Mouse (Mus musculus): ENCODE results near the gene Mlycd. TPM values are rescaled to one million over a fixed set of nuclear protein-coding genes. Genes with fewer than 3 reads are reported as not detected.

Mlycd gene
- total RNA-seq, 1 experiment: 4.9 TPM

DNA sequence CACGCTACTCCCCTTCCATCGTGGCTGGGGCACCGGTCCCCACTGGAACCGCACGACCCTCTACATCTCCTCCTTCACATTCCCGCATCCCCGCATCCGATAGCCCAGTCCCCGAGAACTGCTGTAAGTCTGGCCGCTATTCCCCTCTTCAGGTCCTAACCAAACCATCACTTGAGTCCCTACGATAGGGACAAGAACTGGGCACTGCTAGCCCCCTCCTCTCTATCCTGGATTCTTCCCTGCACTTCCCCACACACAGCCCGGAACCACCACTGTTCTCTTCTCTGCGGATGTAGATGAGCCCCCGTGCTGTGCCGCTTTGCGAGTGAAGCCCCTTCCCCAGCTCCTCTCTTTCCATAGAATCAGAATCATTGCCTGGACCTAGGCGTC is 53.1 kb downstream of the Mlycd start:
- peaks cover 0 to 5% of the 10 kb centered on the region in 2 experiments; a peak in 2 of 4 replicates for H3K4me1 ChIP-seq (ENCODE audit: control insufficient read depth in 2 of 2, insufficient read depth in 2 of 2, low read length in 2 of 2, poor library complexity in 1 of 2)
- in situ Hi-C loops (cut with MboI; ENCODE audit: low sequenced_read_pairs in 2 of 2, unreplicated experiment in 2 of 2): no loop called here
- no peaks in the 10 kb centered on the region for H3K9me3 ChIP-seq (ENCODE audit: control insufficient read depth, insufficient read depth, low read depth, low read length)
- TF ChIP-seq CHD2 (IDR thresholded peaks at IDR 0.05; ENCODE audit: low read depth, low read length) (no peak), MAFK (IDR thresholded peaks at IDR 0.05; ENCODE audit: insufficient read depth, low read depth, low read length) (no peak), ZNF384 (IDR thresholded peaks at IDR 0.05; ENCODE audit: low read depth, low read length) (no peak), ZC3H11A (IDR thresholded peaks at IDR 0.05; ENCODE audit: borderline replicate concordance, low read depth, low read length) (no peak), HCFC1 (IDR thresholded peaks at IDR 0.05; ENCODE audit: borderline replicate concordance, insufficient read depth, low read length) (no peak)
- no peak for DNase-seq (ENCODE audit: low read depth, low spot score)
- peak overlapping the region; percentile 77 to 81; a peak in 3 of 4 replicates for H3K4me3 ChIP-seq (ENCODE audit: insufficient read depth in 1 of 2, low read depth in 1 of 2, low read length in 2 of 2, poor library complexity in 1 of 2, severe bottlenecking in 1 of 2)
- H3K27ac ChIP-seq (ENCODE audit: insufficient read depth, low read depth, low read length, poor library complexity, severe bottlenecking): no peak overlapping the region
- H3K9ac ChIP-seq (ENCODE audit: insufficient read depth, low read depth, low read length, poor library complexity, severe bottlenecking): peak overlapping the region; percentile 82; the same call in 1 of the 2 replicates
- no peaks in the 10 kb centered on the region for H3K36me3 ChIP-seq (ENCODE audit: control insufficient read depth, insufficient read depth, low read length, poor library complexity, severe bottlenecking)

DNA sequence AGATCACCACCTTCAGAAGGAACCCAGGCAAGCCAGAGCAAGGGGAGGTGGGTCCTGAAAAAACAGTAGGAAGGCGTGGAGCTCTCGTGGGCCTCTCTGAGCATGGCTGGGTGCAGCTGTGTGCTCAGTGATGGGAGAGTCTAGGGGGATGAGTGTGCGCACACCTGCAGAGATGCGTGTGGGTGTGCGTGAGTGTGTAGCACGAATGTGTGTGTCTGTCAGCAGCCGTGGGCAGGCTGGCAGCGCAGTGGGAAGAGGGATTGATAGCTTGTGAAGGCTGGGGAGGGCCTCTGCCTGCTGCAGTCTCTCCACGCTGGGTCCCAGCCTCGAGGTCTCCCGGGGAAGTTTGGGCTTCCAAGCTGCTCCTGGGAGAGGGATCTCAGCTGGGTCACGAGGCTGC is 54.9 kb downstream of the Mlycd start:
- in situ Hi-C loops (cut with MboI; ENCODE audit: low sequenced_read_pairs in 2 of 2, unreplicated experiment in 2 of 2): loop anchor here in 1 of 2 experiments (5.0 kb wide), 1 partner anchor 63 kb away; no protein-coding TSS in a partner anchor
- Histone ChIP-seq H3K9me3 (ENCODE audit: control insufficient read depth, insufficient read depth, low read depth, low read length) (no peaks in the 10 kb centered on the region), H3K4me3 (ENCODE audit: insufficient read depth in 1 of 2, low read depth in 1 of 2, low read length in 2 of 2, poor library complexity in 1 of 2, severe bottlenecking in 1 of 2) (no peak overlapping the region), H3K9ac (ENCODE audit: insufficient read depth, low read depth, low read length, poor library complexity, severe bottlenecking) (no peak overlapping the region), H3K27ac (ENCODE audit: insufficient read depth, low read depth, low read length, poor library complexity, severe bottlenecking) (no peak overlapping the region), H3K36me3 (ENCODE audit: control insufficient read depth, insufficient read depth, low read length, poor library complexity, severe bottlenecking) (no peaks in the 10 kb centered on the region), H3K4me1 (ENCODE audit: control insufficient read depth in 2 of 2, insufficient read depth in 2 of 2, low read length in 2 of 2, poor library complexity in 1 of 2) (peaks cover 0 to 5% of the 10 kb centered on the region in 2 experiments; a peak in 2 of 4 replicates)
- no peak for DNase-seq (ENCODE audit: low read depth, low spot score)
- TF ChIP-seq MAFK (IDR thresholded peaks at IDR 0.05; ENCODE audit: insufficient read depth, low read depth, low read length) (no peak), ZNF384 (IDR thresholded peaks at IDR 0.05; ENCODE audit: low read depth, low read length) (no peak), CHD2 (IDR thresholded peaks at IDR 0.05; ENCODE audit: low read depth, low read length) (no peak), HCFC1 (IDR thresholded peaks at IDR 0.05; ENCODE audit: borderline replicate concordance, insufficient read depth, low read length) (no peak), ZC3H11A (IDR thresholded peaks at IDR 0.05; ENCODE audit: borderline replicate concordance, low read depth, low read length) (no peak)

DNA sequence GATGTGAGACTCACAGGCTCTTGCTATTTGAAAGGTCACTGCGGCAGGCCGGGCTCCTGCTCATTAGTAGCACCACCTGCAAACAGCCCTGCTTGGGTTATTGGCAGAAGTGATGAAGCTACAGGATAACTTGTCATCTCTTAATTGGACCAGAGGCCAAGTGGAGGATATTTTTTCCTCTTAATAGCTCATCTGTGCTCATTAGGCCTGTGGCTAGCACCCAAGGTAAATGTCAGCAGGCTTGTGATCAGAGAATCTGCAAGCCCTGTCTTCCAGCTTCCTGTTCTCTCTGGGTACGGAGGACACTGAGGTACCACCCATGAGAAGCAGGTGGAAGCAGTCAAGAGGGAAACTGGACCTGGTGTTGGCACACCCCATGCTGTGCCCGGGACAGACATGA is 56.5 kb downstream of the Mlycd start:
- H3K9ac ChIP-seq (ENCODE audit: insufficient read depth, low read depth, low read length, poor library complexity, severe bottlenecking): no peak overlapping the region
- H3K4me3 ChIP-seq (ENCODE audit: insufficient read depth in 1 of 2, low read depth in 1 of 2, low read length in 2 of 2, poor library complexity in 1 of 2, severe bottlenecking in 1 of 2): no peak overlapping the region
- no peak overlapping the region for H3K27ac ChIP-seq (ENCODE audit: insufficient read depth, low read depth, low read length, poor library complexity, severe bottlenecking)
- H3K9me3 ChIP-seq (ENCODE audit: control insufficient read depth, insufficient read depth, low read depth, low read length): no peaks in the 10 kb centered on the region
- no peak for DNase-seq (ENCODE audit: low read depth, low spot score)
- H3K36me3 ChIP-seq (ENCODE audit: control insufficient read depth, insufficient read depth, low read length, poor library complexity, severe bottlenecking): no peaks in the 10 kb centered on the region
- in situ Hi-C loops (cut with MboI; ENCODE audit: low sequenced_read_pairs in 2 of 2, unreplicated experiment in 2 of 2): loop anchor here in 1 of 2 experiments (5.0 kb wide), 1 partner anchor 61 kb away; no protein-coding TSS in a partner anchor
- TF ChIP-seq MAFK (IDR thresholded peaks at IDR 0.05; ENCODE audit: insufficient read depth, low read depth, low read length) (no peak), ZNF384 (IDR thresholded peaks at IDR 0.05; ENCODE audit: low read depth, low read length) (no peak), ZC3H11A (IDR thresholded peaks at IDR 0.05; ENCODE audit: borderline replicate concordance, low read depth, low read length) (no peak), CHD2 (IDR thresholded peaks at IDR 0.05; ENCODE audit: low read depth, low read length) (no peak), HCFC1 (IDR thresholded peaks at IDR 0.05; ENCODE audit: borderline replicate concordance, insufficient read depth, low read length) (no peak)
- peaks cover 0 to 2% of the 10 kb centered on the region in 2 experiments; a peak in 1 of 4 replicates for H3K4me1 ChIP-seq (ENCODE audit: control insufficient read depth in 2 of 2, insufficient read depth in 2 of 2, low read length in 2 of 2, poor library complexity in 1 of 2)

DNA sequence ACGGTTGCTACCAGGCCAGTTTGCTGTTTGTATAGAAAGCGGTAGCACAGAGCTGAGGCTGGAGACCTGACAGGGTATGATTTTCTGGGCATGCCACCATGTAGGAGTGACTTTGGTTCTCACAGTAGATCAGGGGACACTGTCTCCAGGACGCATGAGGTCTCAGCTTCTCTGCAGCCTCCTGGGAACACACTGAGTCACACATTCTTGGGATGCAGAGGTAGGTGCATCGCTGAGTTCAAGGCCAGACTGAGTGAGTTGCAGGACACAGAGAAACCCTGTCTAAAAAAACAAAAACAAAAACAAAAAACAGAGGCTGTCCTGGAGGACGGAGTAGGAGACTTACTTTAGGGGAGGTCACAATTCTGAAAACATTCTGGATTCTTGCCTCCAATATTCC is 58.2 kb downstream of the Mlycd start:
- in situ Hi-C loops (cut with MboI; ENCODE audit: low sequenced_read_pairs in 2 of 2, unreplicated experiment in 2 of 2): loop anchor here in 1 of 2 experiments (5.0 kb wide), 1 partner anchor 59 kb away; no protein-coding TSS in a partner anchor
- peaks cover 0 to 2% of the 10 kb centered on the region in 2 experiments; a peak in 1 of 4 replicates for H3K4me1 ChIP-seq (ENCODE audit: control insufficient read depth in 2 of 2, insufficient read depth in 2 of 2, low read length in 2 of 2, poor library complexity in 1 of 2)
- no peak for DNase-seq (ENCODE audit: low read depth, low spot score)
- H3K9me3 ChIP-seq (ENCODE audit: control insufficient read depth, insufficient read depth, low read depth, low read length): no peaks in the 10 kb centered on the region
- no peak overlapping the region for H3K4me3 ChIP-seq (ENCODE audit: insufficient read depth in 1 of 2, low read depth in 1 of 2, low read length in 2 of 2, poor library complexity in 1 of 2, severe bottlenecking in 1 of 2)
- no peak overlapping the region for H3K9ac ChIP-seq (ENCODE audit: insufficient read depth, low read depth, low read length, poor library complexity, severe bottlenecking)
- TF ChIP-seq ZC3H11A (IDR thresholded peaks at IDR 0.05; ENCODE audit: borderline replicate concordance, low read depth, low read length) (no peak), CHD2 (IDR thresholded peaks at IDR 0.05; ENCODE audit: low read depth, low read length) (no peak), ZNF384 (IDR thresholded peaks at IDR 0.05; ENCODE audit: low read depth, low read length) (no peak), HCFC1 (IDR thresholded peaks at IDR 0.05; ENCODE audit: borderline replicate concordance, insufficient read depth, low read length) (no peak), MAFK (IDR thresholded peaks at IDR 0.05; ENCODE audit: insufficient read depth, low read depth, low read length) (no peak)
- no peak overlapping the region for H3K27ac ChIP-seq (ENCODE audit: insufficient read depth, low read depth, low read length, poor library complexity, severe bottlenecking)
- no peaks in the 10 kb centered on the region for H3K36me3 ChIP-seq (ENCODE audit: control insufficient read depth, insufficient read depth, low read length, poor library complexity, severe bottlenecking)
